7 mouse cellular contexts compared by ENCODE assay signal in the genomic region with DNA sequence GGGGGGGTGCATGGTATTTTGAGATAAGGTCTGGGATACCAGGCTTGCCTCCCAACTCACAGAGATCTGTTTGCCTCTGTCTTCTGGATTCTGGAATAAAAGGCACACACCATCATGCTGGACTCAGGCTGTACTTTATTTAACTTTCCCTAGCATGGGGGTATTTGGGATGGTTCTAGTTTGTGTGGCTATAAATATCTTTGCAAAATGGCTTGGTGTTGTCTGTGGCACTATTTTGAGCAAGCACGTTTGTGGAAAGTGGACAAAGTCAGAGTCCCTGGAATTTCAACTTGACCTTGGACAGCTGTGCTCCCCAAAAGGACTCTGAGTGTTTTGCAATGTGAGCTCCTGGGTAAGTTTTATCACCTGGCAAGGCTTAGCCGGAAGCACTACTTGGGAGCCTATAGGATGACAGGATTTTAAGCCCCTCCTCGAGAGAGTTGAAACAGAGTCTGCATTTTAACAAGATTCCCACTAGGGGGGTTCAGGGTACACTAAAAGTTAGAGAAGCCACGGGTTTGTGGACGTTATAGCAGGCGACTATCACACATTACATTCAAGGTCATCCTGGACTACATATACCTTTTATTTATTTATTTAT. TPM values are rescaled to one million over a fixed set of nuclear protein-coding genes. Genes with fewer than 3 reads are reported as not detected.
DNase-seq lines count a peak whose midpoint lies in the region; ATAC-seq and TF ChIP-seq lines count a peak whose summit lies in the region.

No protein-coding gene starts in this region.

- ATAC-seq in erythroblast, adult 5-6 weeks (replicated peaks; ENCODE audit: low FRiP score, poor library complexity, severe bottlenecking): peak; percentile 90
- peak; percentile 69; the same call in 1 of the 2 replicates for ATAC-seq in kidney, postnatal 0 days (replicated peaks; ENCODE audit: low FRiP score, low read depth)
- peak; percentile 33; the same call in 1 of the 2 replicates for ATAC-seq in stomach, embryonic 14.5 days (ENCODE audit: insufficient number of reproducible peaks, insufficient read depth, low FRiP score, low read depth)

- H3K4me3 ChIP-seq in kidney, postnatal 0 days (replicated peaks; ENCODE audit: low read depth, low read length): no peak overlapping the region
- H3K4me3 ChIP-seq in stomach, embryonic 14.5 days (ENCODE audit: low read depth, low read length): no peak overlapping the region

- DNase-seq in spleen, postnatal 36 days (ENCODE audit: low spot score in 2 of 2): peak; percentile 33 to 66
- no peak for DNase-seq in spleen, postnatal 10 days (ENCODE audit: low spot score in 2 of 2)
- DNase-seq in kidney, postnatal 0 days (ENCODE audit: low spot score): peak; percentile 95
- DNase-seq in layer of hippocampus, postnatal 10 days (ENCODE audit: low spot score in 2 of 2): no peak
- DNase-seq in MN1 (ENCODE audit: low spot score): no peak

- no peaks in the 10 kb centered on the region for H3K9me3 ChIP-seq in kidney, postnatal 0 days (replicated peaks; ENCODE audit: low read length)
- H3K9me3 ChIP-seq in stomach, embryonic 14.5 days (ENCODE audit: control insufficient read depth, low read depth, low read length): no peaks in the 10 kb centered on the region

- no peaks in the 10 kb centered on the region for H3K27me3 ChIP-seq in kidney, postnatal 0 days (ENCODE audit: insufficient read depth, low read length)
- H3K27me3 ChIP-seq in stomach, embryonic 14.5 days (ENCODE audit: control insufficient read depth, insufficient read depth, low read length): no peaks in the 10 kb centered on the region

- H3K4me2 ChIP-seq in kidney, postnatal 0 days (ENCODE audit: low read length): no peak overlapping the region
- no peak overlapping the region for H3K4me2 ChIP-seq in stomach, embryonic 14.5 days (replicated peaks; ENCODE audit: low read depth, low read length)

- TF ChIP-seq CTCF in kidney, postnatal 0 days (IDR thresholded peaks at IDR 0.05; ENCODE audit: low read depth): peak; percentile 67

- 9% methylated on average over 6 of the region's 6 CpGs for WGBS in kidney, postnatal 0 days
- WGBS in stomach, embryonic 14.5 days: 14% methylated on average over 6 of the region's 6 CpGs

- H3K27ac ChIP-seq in kidney, postnatal 0 days: no peak overlapping the region
- no peak overlapping the region for H3K27ac ChIP-seq in stomach, embryonic 14.5 days (ENCODE audit: low read length)

- no peak overlapping the region for H3K9ac ChIP-seq in kidney, postnatal 0 days (ENCODE audit: low read depth, low read length)
- H3K9ac ChIP-seq in stomach, embryonic 14.5 days (replicated peaks; ENCODE audit: low read depth, low read length): no peak overlapping the region

- H3K36me3 ChIP-seq in kidney, postnatal 0 days (ENCODE audit: insufficient read depth, low read length): no peaks in the 10 kb centered on the region
- H3K36me3 ChIP-seq in stomach, embryonic 14.5 days (ENCODE audit: control insufficient read depth, insufficient read depth, low read length): no peaks in the 10 kb centered on the region

- no peaks in the 10 kb centered on the region for H3K4me1 ChIP-seq in kidney, postnatal 0 days (replicated peaks; ENCODE audit: insufficient read depth, low read length)
- no peaks in the 10 kb centered on the region for H3K4me1 ChIP-seq in stomach, embryonic 14.5 days (ENCODE audit: control insufficient read depth, insufficient read depth, low read length)

RNA-seq across cellular contexts. Expression of gene Tmem120b, which starts 0.7 kb away (rescaled TPM):
- 14.4 and 28.6 TPM in 2 replicates for total RNA-seq in erythroblast, adult 5-6 weeks (2015; ENCODE audit: low replicate concordance)
- 25.6 and 61.1 TPM in 2 replicates for total RNA-seq in erythroblast, adult 5-6 weeks (2017; ENCODE audit: low replicate concordance)
- 12.5 and 12.6 TPM in 2 replicates for polyA plus RNA-seq in kidney, postnatal 0 days (2015; fragmentation: Nextera tagmentation; extraction: Ambion mirVana)
- polyA plus RNA-seq in stomach, embryonic 14.5 days (2014; fragmentation: Nextera tagmentation; extraction: Ambion mirVana): 9.0 and 9.3 TPM in 2 replicates
- total RNA-seq in layer of hippocampus, postnatal 10 days (2021): 10 to 100 TPM; 19.6 to 24.5 TPM

RNA-seq across cellular contexts. Expression of gene Morn3, which starts 20.7 kb away (rescaled TPM):
- not detected in 2 replicates for total RNA-seq in erythroblast, adult 5-6 weeks (2015; ENCODE audit: low replicate concordance)
- total RNA-seq in erythroblast, adult 5-6 weeks (2017; ENCODE audit: low replicate concordance): not detected in 2 replicates
- 0.46 TPM in 1 of 2 replicates, not detected in the other for polyA plus RNA-seq in kidney, postnatal 0 days (2015; fragmentation: Nextera tagmentation; extraction: Ambion mirVana)
- not detected in 2 replicates for polyA plus RNA-seq in stomach, embryonic 14.5 days (2014; fragmentation: Nextera tagmentation; extraction: Ambion mirVana)
- under 1 TPM; 0.51 to 0.85 TPM for total RNA-seq in layer of hippocampus, postnatal 10 days (2021)

RNA-seq across cellular contexts. Expression of gene Orai1, which starts 52.6 kb away (rescaled TPM):
- total RNA-seq in erythroblast, adult 5-6 weeks (2015; ENCODE audit: low replicate concordance): 23.6 and 25.1 TPM in 2 replicates
- 0.84 and 7.8 TPM in 2 replicates for total RNA-seq in erythroblast, adult 5-6 weeks (2017; ENCODE audit: low replicate concordance)
- polyA plus RNA-seq in kidney, postnatal 0 days (2015; fragmentation: Nextera tagmentation; extraction: Ambion mirVana): 22.5 and 23.4 TPM in 2 replicates
- polyA plus RNA-seq in stomach, embryonic 14.5 days (2014; fragmentation: Nextera tagmentation; extraction: Ambion mirVana): 17.8 and 20.5 TPM in 2 replicates
- total RNA-seq in layer of hippocampus, postnatal 10 days (2021): 10 to 100 TPM; 16.1 to 19.2 TPM

Comparison
In these comparisons a context has a peak if more than half of its experiments do, and no peak if none do; other contexts are left out.
1. DNase-seq: peak in spleen, postnatal 36 days (2 of 2) and kidney, postnatal 0 days (single experiment); none in spleen, postnatal 10 days (0 of 2), layer of hippocampus, postnatal 10 days (0 of 2) and MN1 (single experiment).
2. ATAC-seq: peak in every context shown above with its lines; median percentile 90 in erythroblast, adult 5-6 weeks; 69 in kidney, postnatal 0 days; 33 in stomach, embryonic 14.5 days.